Mouse (Mus musculus): ENCODE results near the gene Cenpo. TPM values are rescaled to one million over a fixed set of nuclear protein-coding genes. Genes with fewer than 3 reads are reported as not detected.
"Not testable (repeated sequence)": the region's sequence is repeated elsewhere in the genome, so short reads cannot be mapped to it uniquely, and the experiment has no call there.

Gene Cenpo
- 1 to 10 TPM; 4.5 to 4.6 TPM for total RNA-seq (2021)

DNA sequence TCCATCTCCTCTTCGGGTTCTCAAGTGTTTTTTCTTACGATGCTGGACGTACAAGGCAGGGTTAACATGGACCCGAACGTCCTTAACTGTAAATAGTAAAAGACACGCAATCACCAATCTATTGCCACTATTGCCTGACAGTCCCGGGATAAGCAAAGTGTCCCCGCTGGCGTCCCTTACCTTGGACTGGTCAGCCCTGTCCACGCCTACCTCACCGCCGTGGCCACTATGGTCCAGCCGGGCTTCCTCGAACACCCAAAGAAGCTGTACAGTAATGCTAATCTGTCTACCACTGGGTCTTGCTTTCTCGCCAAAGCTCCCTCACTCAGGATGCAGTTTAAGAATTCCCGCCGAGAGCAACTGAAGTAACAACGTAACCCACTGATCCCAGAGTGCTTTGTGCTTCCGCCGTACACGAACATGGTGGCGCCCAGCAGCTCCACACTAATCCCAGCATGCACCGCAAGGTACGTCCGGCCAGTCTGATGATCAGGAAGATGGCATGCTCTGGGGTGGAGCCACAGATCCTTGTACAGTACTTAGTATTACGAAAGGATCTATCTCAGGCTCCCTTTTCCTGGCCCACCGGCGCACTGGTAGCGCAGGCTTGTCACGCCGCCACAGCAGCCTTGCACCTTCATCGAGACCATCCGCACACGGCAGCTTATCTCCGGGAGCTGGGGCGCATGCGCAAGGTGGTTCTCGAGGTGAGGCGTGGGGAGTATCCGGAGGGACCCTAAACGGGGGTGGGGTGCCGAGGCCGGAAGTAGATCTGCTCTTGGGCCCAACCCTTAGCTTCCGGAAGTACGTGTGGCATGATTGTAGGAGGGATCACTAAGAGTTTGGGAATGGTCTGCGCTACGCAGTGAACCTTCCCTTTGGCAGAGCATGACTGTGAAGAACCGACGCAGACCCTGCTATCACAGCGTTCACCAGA is at the start of gene Cenpo, which contains the start of gene Ptrhd1:
Cenpo (minus strand) TSS at position 723 of the 937 bp plus-strand sequence.
Ptrhd1 (plus strand) TSS at position 456 of the 937 bp plus-strand sequence.
- peak; percentile 98 to 99 for DNase-seq (ENCODE audit: low spot score in 2 of 2)
- intact Hi-C loops (cut with DNase I) = loop anchor here (5.0 kb wide), 1 partner anchor 313 kb away; no protein-coding TSS in a partner anchor

DNA sequence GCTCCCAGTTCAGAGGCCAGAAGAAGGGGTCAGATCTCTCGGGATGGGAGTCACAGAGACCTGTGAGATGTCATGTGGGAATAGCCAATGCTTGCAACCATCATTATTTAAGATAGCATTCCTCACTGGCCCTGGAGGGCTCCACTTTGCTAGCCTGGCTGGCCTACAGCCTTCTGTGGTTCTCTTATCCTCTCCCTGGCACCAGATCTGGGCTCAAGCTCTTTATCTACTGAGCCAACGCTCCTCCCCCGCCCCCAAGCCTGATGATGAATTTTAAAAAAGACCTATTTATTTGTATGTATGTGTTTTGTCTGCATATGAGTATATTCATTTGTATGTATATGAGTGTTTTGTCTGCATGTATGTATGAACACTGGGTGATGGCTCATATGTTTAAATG is 45.8 kb upstream of the Cenpo start:
- DNase-seq (ENCODE audit: low spot score in 2 of 2) = no peak
- intact Hi-C loops (cut with DNase I) = loop anchor here (10.0 kb wide), 1 partner anchor 265 kb away; no protein-coding TSS in a partner anchor

GRCm38 (mm10) chr12:4278978-4279755 is 45.1 kb upstream of the Cenpo start:
- intact Hi-C loops (cut with DNase I) = loop anchor here (10.0 kb wide), 1 partner anchor 266 kb away; no protein-coding TSS in a partner anchor
- DNase-seq (ENCODE audit: low spot score in 2 of 2) = no peak

DNA sequence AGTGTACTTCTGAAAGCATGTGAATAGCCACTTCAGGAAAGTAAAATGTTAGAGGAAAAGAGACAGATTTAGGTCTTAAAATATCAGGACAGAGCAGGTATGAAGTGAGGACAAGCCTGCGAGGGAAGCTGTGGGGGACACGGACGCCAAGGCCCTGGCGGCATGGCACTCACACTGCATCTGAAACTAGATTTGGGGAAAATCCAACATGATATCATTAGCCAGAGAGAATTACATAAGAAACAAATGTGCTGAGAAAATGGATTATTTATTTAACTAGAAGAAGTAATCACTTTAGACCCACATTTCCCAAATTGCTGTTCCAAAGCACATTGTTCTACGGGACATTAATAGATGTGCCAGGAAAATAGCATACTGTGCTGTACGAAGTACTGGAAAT is 37.0 kb upstream of the Cenpo start:
- intact Hi-C loops (cut with DNase I) = loop anchor here (10.0 kb wide), 1 partner anchor 274 kb away; no protein-coding TSS in a partner anchor
- DNase-seq (ENCODE audit: low spot score in 2 of 2) = peak in 1 of 2 experiments; percentile 28

- intact Hi-C loops (cut with DNase I) = no loop called here
- DNase-seq (ENCODE audit: low spot score in 2 of 2) = no peak
These were observed 33.7 kb upstream of the Cenpo start for GRCm38 (mm10) chr12:4267765-4268164.

GRCm38 (mm10) chr12:4252742-4253655 is 18.9 kb upstream of the Cenpo start:
- intact Hi-C loops (cut with DNase I) = no loop called here
- DNase-seq (ENCODE audit: low spot score in 2 of 2) = peak in 1 of 2 experiments; percentile 72

DNA sequence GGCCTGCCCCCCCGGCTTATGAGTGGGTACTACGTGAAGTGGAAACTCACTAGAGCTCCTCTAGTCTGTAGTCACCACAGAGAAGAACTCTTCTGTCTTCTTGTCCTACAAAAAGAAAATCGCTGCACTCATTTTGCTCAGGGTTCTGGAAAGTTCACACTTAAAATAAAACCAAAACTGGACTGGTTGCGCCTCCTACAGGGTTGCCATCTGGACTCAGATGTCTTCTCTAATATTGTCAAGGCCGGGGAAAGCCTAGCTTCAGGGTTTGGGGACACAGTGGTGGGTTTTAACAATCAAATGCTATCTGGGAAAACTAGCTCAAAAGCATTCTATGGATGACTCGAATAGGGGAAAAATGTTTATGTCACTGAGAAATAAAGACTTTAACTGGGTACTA is 15.7 kb upstream of the Cenpo start:
- no peak for DNase-seq (ENCODE audit: low spot score in 2 of 2)
- intact Hi-C loops (cut with DNase I) = no loop called here

DNA sequence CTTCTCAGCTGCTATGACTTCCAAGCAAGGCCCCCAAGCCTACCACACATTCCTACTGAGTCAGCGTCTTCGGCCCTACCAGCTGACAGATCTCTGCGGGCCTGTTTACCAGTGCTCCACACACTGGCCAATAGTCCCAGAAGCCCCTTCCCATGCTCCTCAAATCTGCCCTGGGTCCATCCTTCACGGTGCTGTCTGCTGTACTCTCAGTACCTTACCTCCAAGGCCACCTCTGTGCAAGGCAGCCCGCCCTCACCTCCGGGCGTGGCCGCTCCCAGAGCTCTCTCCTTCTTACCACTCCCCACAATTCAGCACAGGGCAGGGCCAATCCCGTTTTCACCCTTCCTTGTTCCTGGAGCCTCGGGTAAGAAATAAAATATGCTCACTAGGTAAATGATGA is 11.6 kb upstream of the Cenpo start:
- intact Hi-C loops (cut with DNase I) = no loop called here

GRCm38 (mm10) chr12:4243805-4244204 is 9.7 kb upstream of the Cenpo start:
- intact Hi-C loops (cut with DNase I) = no loop called here
- no peak for DNase-seq (ENCODE audit: low spot score in 2 of 2)

More for the DNA sequence above, 11.6 kb upstream of the Cenpo start:
- no peak for DNase-seq (ENCODE audit: low spot score in 2 of 2)

- intact Hi-C loops (cut with DNase I); DNase-seq (ENCODE audit: low spot score in 2 of 2): not testable (repeated sequence)
These were observed 6.2 kb upstream of the Cenpo start for GRCm38 (mm10) chr12:4240281-4240680.

GRCm38 (mm10) chr12:4237481-4237880 is 3.4 kb upstream of the Cenpo start:
- DNase-seq (ENCODE audit: low spot score in 2 of 2) = no peak
- intact Hi-C loops (cut with DNase I) = no loop called here

DNA sequence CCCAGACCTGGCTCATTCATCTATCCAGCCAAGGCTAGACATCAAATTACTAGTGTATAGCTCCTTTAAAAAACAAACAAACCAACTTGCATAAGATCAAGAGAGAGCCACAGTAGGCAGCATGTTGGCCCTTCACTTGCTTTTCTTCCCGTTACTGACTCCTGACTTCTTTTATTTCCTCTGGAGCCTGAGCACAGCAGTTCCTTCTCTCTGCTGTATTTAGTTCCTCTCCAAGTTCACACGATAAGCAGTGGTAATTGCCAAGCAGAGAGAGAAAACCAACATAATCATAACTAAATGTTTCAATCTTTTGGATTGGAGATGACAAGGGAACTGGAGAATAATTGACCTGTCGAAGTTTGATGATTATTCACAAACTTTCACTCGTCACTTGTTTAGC is 1.3 kb downstream of the Cenpo start:
- intact Hi-C loops (cut with DNase I) = loop anchor here (5.0 kb wide), 1 partner anchor 315 kb away; no protein-coding TSS in a partner anchor
- DNase-seq (ENCODE audit: low spot score in 2 of 2) = no peak

DNA sequence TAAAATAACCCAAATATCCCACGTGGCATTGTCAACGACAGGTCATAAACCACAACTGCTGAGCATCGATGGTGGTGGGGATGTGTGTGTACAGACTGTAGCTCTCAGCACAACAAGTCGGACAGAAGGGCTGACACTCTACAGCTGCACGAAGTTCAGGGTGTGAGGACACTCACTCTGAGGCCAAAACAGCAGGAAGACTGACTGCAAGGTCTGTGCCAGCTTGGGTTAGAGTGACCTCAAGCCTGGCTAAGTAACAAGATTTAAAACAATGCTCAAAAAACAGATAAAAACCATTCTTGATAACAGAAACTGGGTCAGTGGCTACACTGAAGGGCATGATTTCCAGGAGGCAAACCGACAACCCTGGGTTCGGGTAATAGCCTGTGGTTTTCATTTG is 3.9 kb downstream of the Cenpo start:
- DNase-seq (ENCODE audit: low spot score in 2 of 2) = no peak
- intact Hi-C loops (cut with DNase I) = loop anchor here (5.0 kb wide), 1 partner anchor 317 kb away; no protein-coding TSS in a partner anchor

DNA sequence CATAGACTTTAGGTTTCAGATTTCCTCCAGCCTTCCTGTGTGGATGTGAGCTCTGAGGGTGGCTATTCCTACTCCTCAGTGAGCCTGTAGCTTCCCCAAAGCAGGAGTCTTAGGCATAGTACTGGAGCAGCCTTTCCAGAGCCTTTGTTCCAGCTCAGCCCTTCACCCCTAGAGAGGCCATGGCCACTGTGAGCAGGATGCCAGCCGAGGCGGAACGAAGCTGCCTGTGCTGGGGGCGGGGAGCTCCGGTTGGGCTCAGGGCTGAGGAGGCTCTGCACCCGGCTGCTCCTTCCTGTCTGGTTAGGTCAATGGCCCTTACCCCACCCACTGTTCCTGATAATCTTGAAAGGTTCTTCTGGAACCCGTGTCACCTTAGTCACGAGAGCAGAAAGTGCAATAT is 21.2 kb downstream of the Cenpo start:
- intact Hi-C loops (cut with DNase I) = no loop called here
- no peak for DNase-seq (ENCODE audit: low spot score in 2 of 2)

GRCm38 (mm10) chr12:4211174-4211573 is 22.9 kb downstream of the Cenpo start:
- intact Hi-C loops (cut with DNase I) = no loop called here
- DNase-seq (ENCODE audit: low spot score in 2 of 2) = peak in 1 of 2 experiments; percentile 30

- no peak for DNase-seq (ENCODE audit: low spot score in 2 of 2)
- intact Hi-C loops (cut with DNase I) = loop anchor here (2.0 to 5.0 kb wide), 3 partner anchors 77 to 282 kb away; partner anchors contain the start of gene Adcy3
These were observed 24.9 kb downstream of the Cenpo start for GRCm38 (mm10) chr12:4209196-4209595.

DNA sequence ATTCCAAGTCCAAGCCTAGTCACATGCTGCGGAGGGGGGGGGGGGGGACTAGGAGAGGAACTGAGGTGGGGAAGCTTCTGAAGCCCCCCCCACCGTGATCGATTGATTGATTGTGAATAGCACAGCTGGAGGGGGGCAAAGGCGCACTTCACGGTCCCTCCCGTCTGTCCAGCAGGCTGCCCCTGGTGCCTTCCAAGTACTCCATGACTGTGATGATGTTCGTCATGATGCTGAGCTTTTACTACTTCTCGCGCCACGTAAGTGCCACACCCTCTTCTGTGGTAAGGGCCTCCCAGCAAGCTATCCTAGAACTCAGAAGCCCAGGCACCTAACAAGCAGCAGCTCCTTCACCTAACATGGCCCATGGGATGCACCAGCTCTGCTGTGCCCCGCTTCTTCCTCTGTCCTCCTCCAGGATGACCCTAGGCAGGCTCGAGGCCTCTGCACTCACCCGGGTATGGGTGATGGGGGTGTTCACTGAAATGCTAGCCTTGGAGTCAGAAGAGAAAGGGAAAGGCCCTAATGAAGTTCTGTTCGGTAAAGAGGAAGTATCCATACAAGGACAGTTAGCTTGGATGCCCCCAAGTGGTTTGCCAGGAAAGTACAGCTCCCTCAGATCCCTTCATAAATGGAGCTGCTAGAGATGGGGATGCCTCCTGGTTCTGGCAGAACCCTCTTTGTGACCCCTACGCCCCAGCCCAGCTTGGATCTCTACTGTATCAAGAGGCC is 25.5 kb downstream of the Cenpo start:
- peak; percentile 68 to 82 for DNase-seq (ENCODE audit: low spot score in 2 of 2)

DNA sequence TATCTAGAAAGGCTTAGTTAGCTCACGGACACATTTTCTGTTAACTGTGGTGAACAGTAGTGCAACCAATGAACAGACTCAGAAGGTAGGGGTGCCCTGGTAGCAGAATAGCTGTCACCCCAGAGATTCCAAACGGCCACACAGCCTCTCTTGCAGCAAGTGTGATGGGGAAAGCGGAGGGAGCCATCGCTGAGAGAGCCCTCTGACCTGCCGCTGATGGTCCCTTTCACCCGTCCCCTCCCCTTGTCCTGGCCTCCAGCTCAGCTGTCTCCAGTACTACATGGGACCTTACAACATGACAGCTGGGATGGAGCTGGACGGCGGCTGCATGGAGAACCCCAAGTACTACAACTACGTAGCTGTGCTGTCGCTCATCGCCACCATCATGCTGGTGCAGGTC is 28.0 kb downstream of the Cenpo start:
- intact Hi-C loops (cut with DNase I) = loop anchor here (5.0 kb wide), 2 partner anchors 74 to 279 kb away; partner anchors contain the start of gene Adcy3
- DNase-seq (ENCODE audit: low spot score in 2 of 2) = no peak

More for the DNA sequence above, 25.5 kb downstream of the Cenpo start:
- intact Hi-C loops (cut with DNase I) = loop anchor here (2.0 to 5.0 kb wide), 3 partner anchors 76 to 281 kb away; partner anchors contain the start of gene Adcy3

All from left cerebral cortex, postnatal 25 days (tissue).